Mouse (Mus musculus) adrenal gland (tissue): ENCODE data around the gene Wdr83.

Experiments used
- intact Hi-C: fragments of 180-260 bp; cut with DNase I; formaldehyde crosslinking; loops from one replicate; pipeline ENCODE4 v1.15.1; 2025
- microRNA-seq, 2 experiments: library from miRNA; unstranded; fragments of <30 nt; microRNA quantifications; one replicate each; pipeline ENCODE4; 2019

Wdr83 gene

GRCm38 (mm10) chr8:85035728-85036310 is 45.3 kb downstream of the Wdr83 start:
- intact Hi-C loops = loop anchor here (5.0 kb wide), 1 partner anchor 36 kb away; the partner anchor contains the start of gene Dhps

DNA sequence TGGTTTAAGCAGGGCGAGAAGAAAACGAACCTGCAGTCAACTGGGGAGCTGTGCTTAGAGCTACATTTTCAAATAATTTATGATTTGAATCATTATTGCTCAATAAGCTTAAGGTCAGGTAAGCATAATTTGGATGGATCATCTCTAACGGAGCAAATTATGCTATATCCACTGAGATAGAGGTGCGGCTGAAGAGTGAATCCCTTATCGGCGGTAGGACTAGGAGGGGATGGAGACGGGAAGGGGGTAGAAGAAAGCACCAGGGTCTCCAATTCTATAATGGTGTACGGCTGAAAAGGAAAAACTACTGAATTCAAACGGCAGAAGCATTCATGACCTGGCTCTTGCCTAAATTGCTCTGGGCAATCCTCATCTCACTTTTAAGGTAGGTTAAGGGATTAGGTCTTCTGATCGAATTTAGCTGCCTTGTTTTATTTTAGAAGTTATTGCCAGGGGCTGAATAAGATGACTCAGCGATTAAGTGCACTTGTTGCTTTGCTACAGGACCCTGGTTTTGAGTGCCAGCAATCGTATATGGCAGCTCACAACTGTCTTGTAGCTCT is 45.9 kb downstream of the Wdr83 start:
- intact Hi-C loops = loop anchor here (5.0 kb wide), 1 partner anchor 37 kb away; the partner anchor contains the start of gene Dhps

GRCm38 (mm10) chr8:85034764-85035163 is 46.3 kb downstream of the Wdr83 start:
- intact Hi-C loops = loop anchor here (5.0 kb wide), 1 partner anchor 38 kb away; the partner anchor contains the start of gene Dhps

- intact Hi-C loops = no loop called here
Observed at GRCm38 (mm10) chr8:85033867-85034266, 47.2 kb downstream of the Wdr83 start.

DNA sequence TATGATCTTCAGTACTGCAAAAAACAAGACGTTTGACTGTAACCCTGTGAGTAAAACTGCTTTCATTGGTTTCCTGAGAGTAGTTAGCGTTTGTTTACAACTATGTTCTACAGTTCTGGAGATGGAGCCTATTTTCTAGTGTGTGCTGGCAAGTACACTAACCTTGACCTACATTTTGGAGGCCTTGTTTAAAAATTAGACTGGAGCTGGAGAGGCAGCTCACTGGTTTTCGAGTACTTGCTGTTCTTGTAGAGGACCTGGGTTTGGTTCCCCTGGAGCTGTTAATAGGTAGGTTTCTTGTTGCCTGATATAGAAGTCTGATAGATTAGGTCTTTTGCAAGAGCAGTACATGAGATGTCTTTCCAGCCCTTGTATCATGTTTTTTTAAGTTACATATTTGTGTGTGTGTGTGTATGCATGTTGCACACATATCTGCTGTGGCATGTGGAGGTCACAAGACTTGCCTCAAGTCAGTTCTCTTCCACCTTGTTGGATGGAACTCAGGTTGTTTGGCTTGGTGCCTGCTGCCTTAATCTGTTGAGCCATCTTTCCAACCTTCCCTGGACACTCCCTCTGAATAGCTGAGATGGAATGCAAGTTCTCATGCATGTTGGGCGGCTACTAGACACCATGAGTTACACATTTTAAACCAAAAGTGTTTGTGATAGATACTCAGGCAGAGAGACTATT is 48.3 kb downstream of the Wdr83 start:
- intact Hi-C loops = no loop called here

GRCm38 (mm10) chr8:85029271-85029670 is 51.8 kb downstream of the Wdr83 start:
- intact Hi-C loops = loop anchor here (5.0 kb wide), 1 partner anchor 52 kb away; the partner anchor contains the start of gene Junb

GRCm38 (mm10) chr8:85027922-85028321 is 53.2 kb downstream of the Wdr83 start:
- intact Hi-C loops = loop anchor here (5.0 kb wide), 1 partner anchor 51 kb away; the partner anchor contains the start of gene Junb

DNA sequence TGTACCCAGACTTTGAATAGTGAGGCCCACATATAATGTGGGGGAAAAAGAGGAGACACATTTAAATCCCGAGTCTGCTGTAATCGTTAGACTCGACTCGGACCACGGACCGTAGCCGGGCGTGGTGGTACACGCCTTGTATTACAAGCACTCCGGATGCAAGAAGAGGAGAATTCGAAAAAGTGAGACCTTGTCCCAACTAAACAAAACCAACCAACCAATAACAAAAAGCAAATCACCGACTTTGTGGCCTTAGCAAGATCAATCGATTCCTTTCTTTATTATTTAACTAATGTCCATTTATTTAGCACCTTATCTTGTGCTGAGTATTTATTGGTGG is 53.6 kb downstream of the Wdr83 start:
- intact Hi-C loops = loop anchor here (5.0 kb wide), 1 partner anchor 50 kb away; the partner anchor contains the start of gene Junb

DNA sequence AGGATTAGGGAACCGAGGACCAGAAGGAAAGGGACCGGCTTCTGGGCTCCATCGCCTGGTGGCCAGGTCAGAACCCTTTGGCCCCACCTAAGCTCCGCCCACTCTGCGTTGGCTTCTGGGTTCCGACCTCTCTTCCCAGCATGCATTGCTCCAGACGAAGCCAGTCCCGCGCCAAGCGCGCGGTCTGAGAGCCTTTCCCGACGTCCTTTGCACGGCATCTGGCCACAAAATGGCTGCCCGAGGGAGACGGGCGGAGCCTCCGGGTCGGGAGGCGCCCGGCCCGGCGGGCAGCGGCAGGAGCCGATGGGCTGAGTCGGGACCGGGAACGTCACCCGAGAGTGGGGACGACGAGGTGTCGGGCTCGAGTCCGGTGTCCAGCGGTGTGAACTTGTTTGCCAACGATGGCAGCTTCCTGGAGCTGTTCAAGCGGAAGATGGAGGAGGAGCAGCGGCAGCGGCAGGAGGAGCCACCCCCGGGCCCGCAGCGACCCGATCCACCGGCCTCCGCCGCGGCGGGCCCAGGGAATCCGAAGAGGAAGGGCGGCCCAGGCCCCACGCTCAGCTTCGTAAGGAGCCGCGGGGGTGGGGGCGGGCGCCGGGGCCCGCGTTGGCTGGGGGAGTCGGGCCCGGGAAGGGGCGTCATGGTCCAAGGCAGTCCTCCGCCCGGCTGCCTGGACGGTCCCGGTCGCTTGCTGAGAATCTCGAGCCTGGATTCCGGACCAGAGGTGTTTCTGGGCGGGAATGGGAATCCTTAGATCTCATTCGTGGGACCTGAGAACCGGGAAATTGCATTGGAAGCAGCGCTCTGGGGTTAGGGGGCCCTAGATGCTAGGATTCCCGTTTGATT is 54.2 kb downstream of the Wdr83 start, which contains the start of gene Trir:
TSS of gene Trir (plus strand) at position 154 of the 846 bp plus-strand sequence.
- intact Hi-C loops = loop anchor here (5.0 kb wide), 1 partner anchor 50 kb away; the partner anchor contains the start of gene Junb

DNA sequence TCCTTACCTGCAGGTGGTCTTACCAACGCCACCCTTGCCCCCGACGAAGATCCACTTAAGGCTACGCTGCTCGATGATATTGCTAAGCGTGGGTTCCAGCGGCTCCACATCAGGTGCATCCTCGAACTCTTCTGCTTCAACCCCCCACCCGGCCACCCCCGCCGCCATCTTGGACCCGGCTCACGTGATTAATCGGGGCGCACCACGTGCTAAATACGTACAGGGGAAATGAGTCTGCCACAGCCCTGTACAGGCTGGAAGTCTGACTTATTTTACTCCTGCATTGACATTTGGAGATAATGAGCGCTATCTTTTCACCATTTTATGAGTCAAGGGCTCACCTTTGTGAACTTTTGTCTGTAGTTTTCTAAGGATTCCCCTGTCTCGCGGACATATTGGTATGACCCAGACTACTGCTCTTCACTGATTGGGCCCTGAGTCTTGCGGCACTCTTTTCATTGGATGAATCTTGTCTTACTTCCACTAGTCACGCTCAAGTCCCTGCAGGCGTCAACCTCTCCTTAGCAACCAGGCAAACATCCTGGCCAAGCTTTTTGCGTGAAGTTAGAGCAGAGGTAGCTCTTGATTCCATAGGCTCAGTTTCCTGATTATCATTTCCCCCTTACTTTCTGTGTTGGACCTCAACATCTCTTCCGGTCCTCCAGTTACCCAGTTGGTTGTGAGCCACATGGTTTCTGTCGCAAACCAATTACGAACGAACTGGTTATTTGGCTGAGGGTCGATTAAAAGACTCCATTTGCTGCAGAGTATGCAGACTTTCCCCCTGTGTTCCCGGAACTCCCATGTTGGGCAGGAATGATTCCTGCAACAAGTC is 55.8 kb downstream of the Wdr83 start, which contains the start of gene Asna1:
TSS of gene Asna1 (minus strand) at position 184 of the 835 bp plus-strand sequence.
- intact Hi-C loops = loop anchor here (5.0 kb wide), 1 partner anchor 48 kb away; the partner anchor contains the start of gene Junb

Small RNA genes within 50 kb of the gene (microRNA-seq; reads per million reads assigned to microRNA genes)
- gene Gm23388 (0.12 to 0.34 reads per million in 2 experiments), gene Mir7070 (0.12 to 0.46 reads per million in 2 experiments)
